Mouse (Mus musculus) myocyte (in vitro differentiated cells): ENCODE data around the gene Ino80b. TPM values are rescaled to one million over a fixed set of nuclear protein-coding genes. Genes with fewer than 3 reads are reported as not detected.

Source experiments
- H3K27me3 ChIP-seq: one replicate; pipeline ENCODE4 v1.6.1; 2011; ENCODE audit not compliant: control insufficient read depth, insufficient read depth, insufficient read length
- H3K36me3 ChIP-seq: one replicate; pipeline ENCODE4 v1.6.1; 2011; ENCODE audit not compliant: control insufficient read depth, insufficient read depth
- H3K4me2 ChIP-seq: one replicate; pipeline ENCODE4 v1.6.1; 2011; ENCODE audit warnings: low read depth, control low read depth
- H3K4me3 ChIP-seq: one replicate; pipeline ENCODE4 v1.5.1; 2011; ENCODE audit warnings: mild to moderate bottlenecking, control low read depth, moderate library complexity
- H3K79me2 ChIP-seq: one replicate; pipeline ENCODE4 v1.6.1; 2011; ENCODE audit not compliant: control insufficient read depth, insufficient read depth
- H3ac ChIP-seq: one replicate; pipeline ENCODE4 v1.6.1; 2011; ENCODE audit not compliant: control insufficient read depth, insufficient read length
- CEBPB ChIP-seq: IDR thresholded peaks from 2 replicates; pipeline ENCODE4 v1.6.1; 2011; ENCODE audit warnings: mild to moderate bottlenecking, moderate library complexity; ENCODE audit not compliant: poor library complexity, insufficient read depth, severe bottlenecking
- E2F4 ChIP-seq: IDR thresholded peaks from one replicate; pipeline ENCODE4 v1.6.1; 2011; ENCODE audit warnings: mild to moderate bottlenecking, control low read depth, moderate library complexity; ENCODE audit not compliant: insufficient read depth
- MAX ChIP-seq: IDR thresholded peaks from one replicate; pipeline ENCODE4 v1.6.1; 2011; ENCODE audit warnings: low read depth, mild to moderate bottlenecking, control low read depth
- MYOD1 ChIP-seq, 3 experiments: IDR thresholded peaks; one replicate each; pipeline ENCODE4 v1.6.1; 2011; ENCODE audit warnings: control low read depth in 2 of 3, low read depth in 2 of 3, mild to moderate bottlenecking in 2 of 3, moderate library complexity in 1 of 3; ENCODE audit not compliant: insufficient read length in 2 of 3, control insufficient read depth in 1 of 3
- MYOG ChIP-seq, 3 experiments: IDR thresholded peaks; one replicate each; pipeline ENCODE4 v1.6.1; 2011; ENCODE audit warnings: control low read depth in 2 of 3, low read depth in 2 of 3, mild to moderate bottlenecking in 2 of 3; ENCODE audit not compliant: insufficient read length in 2 of 3, control insufficient read depth in 1 of 3, insufficient read depth in 1 of 3
- POLR2A ChIP-seq: IDR thresholded peaks from one replicate; pipeline ENCODE4 v1.6.1; 2011; ENCODE audit warnings: low read depth, mild to moderate bottlenecking, control low read depth, moderate library complexity; ENCODE audit not compliant: insufficient read length
- POLR2AphosphoS2 ChIP-seq: IDR thresholded peaks from one replicate; pipeline ENCODE4 v1.6.1; 2011; ENCODE audit warnings: low read depth, control low read depth; ENCODE audit not compliant: insufficient read length
- REST ChIP-seq: IDR thresholded peaks from one replicate; pipeline ENCODE4 v1.6.1; 2011; ENCODE audit warnings: mild to moderate bottlenecking, control low read depth, moderate library complexity; ENCODE audit not compliant: insufficient read depth, insufficient read length
- SRF ChIP-seq: IDR thresholded peaks from one replicate; pipeline ENCODE4 v1.6.1; 2011; ENCODE audit warnings: low read depth; ENCODE audit not compliant: control insufficient read depth, insufficient read length
- TCF12 ChIP-seq: IDR thresholded peaks from one replicate; pipeline ENCODE4 v1.6.1; 2011; ENCODE audit warnings: mild to moderate bottlenecking, control low read depth; ENCODE audit not compliant: poor library complexity, insufficient read depth, severe bottlenecking
- TCF3 ChIP-seq: IDR thresholded peaks from one replicate; pipeline ENCODE4 v1.6.1; 2011; ENCODE audit warnings: low read depth, control low read depth; ENCODE audit not compliant: insufficient read length
- USF1 ChIP-seq: IDR thresholded peaks from one replicate; pipeline ENCODE4 v1.6.1; 2011; ENCODE audit warnings: low read depth, mild to moderate bottlenecking, control low read depth, moderate library complexity
- polyA plus RNA-seq: library from polyadenylated mRNA; unstranded; fragments of >200 nt; fragmentation: generic; extraction: Trizol; gene quantifications from one replicate; pipeline ENCODE4 v1.2.1, GENCODE M21; 2012; ENCODE audit warnings: missing spikeins

The Ino80b gene
- polyA plus RNA-seq, 1 experiment: 38.3 TPM

DNA sequence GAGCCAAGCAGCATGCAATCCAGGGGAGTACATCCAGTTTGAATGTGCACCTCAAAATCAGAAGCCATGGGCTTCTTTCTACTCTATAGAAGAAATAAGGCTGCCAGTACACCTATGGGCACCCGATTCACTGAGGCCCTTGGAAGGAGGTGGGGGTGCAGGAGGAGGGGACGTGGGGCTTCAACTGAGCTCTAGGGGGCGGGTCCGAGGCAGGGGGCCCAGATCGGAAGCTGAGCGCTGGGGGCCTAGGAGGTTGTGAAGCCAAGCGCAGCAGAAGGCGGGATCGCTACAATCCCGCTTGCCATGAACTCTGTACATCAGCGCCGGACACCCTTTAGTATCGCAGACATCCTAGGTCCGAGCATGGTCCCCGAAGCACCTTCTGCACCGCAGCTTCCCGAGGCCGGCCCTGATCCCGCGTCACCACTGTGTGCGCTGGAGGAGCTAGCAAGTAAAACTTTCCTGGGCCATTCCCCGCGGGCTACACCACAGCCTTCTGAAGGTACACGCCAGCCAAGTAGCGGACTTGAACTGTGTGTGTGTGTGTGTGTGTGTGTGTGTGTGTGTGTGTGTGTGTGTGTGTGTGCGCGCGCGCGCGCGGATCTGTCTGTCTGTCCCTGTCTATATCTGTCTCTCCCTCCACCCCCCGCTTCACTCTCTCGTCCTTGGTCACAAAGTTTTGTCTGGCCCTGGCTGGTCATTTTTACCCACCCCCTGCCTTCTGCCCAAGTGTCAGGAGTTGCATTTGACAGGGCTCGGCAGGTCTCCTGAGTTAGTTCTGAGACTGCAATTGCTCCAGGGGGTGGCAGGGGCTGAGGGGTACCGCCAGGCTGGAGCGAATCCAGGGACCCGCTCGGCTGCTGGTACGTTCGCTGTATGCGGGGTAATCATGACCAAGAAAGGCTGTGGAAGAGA, 38.9 kb downstream of the Ino80b start, which contains the start of gene Lbx2:
Gene Lbx2, plus strand, starts transcription at position 247 of the 915 bp plus-strand sequence.
- H3K4me2 ChIP-seq: peak within 1 kb of the TSS; percentile 48
- H3K79me2 ChIP-seq: no peaks in the 10 kb centered on the region
- peaks cover 42% of the 10 kb centered on the region for H3K27me3 ChIP-seq
- TF ChIP-seq E2F4: no peak
- TF ChIP-seq TCF3: no peak
- TF ChIP-seq MYOD1 (IDR thresholded peaks at IDR 0.05; ENCODE audit: control insufficient read depth in 1 of 3, insufficient read length in 2 of 3, low read depth in 2 of 3): no peak
- TF ChIP-seq MAX: no peak
- no peak for TF ChIP-seq TCF12
- TF ChIP-seq POLR2A: no peak
- no peak for TF ChIP-seq CEBPB
- no peak for TF ChIP-seq REST
- TF ChIP-seq MYOG (IDR thresholded peaks at IDR 0.05; ENCODE audit: control insufficient read depth in 1 of 3, insufficient read depth in 1 of 3, insufficient read length in 2 of 3, low read depth in 2 of 3): no peak
- no peak for TF ChIP-seq POLR2AphosphoS2
- no peak for TF ChIP-seq USF1
- TF ChIP-seq SRF: no peak
- H3K36me3 ChIP-seq: peaks cover 5% of the 10 kb centered on the region
- no peak within 1 kb of the TSS for H3ac ChIP-seq
- H3K4me3 ChIP-seq: no peak within 1 kb of the TSS

DNA sequence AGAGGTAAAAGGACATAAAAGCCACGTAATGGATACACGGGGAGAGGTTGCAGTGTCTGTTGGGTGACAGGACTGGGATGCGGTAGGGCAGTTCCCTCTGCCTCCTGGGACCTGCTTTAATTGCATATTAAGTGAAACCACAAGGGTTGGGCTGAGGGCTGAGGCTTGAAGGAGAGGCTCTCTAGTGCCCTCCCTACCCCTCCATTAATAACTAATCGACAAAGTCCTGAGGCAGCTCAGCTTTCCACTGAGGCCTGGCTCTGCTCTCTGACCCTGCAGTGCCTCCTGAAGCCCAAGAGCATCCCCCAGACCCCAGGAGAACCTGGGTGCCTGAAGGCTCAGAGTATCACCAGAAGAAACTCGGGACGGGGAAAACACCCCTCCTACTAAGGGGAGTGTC, 40.8 kb downstream of the Ino80b start:
- peaks cover 29% of the 10 kb centered on the region for H3K27me3 ChIP-seq
- H3K79me2 ChIP-seq: no peaks in the 10 kb centered on the region
- H3K36me3 ChIP-seq: peaks cover 5% of the 10 kb centered on the region
- H3K4me3 ChIP-seq: no peak overlapping the region
- H3K4me2 ChIP-seq: no peak overlapping the region
- TF ChIP-seq E2F4 (no peak), MYOG (IDR thresholded peaks at IDR 0.05; ENCODE audit: control insufficient read depth in 1 of 3, insufficient read depth in 1 of 3, insufficient read length in 2 of 3, low read depth in 2 of 3) (no peak), CEBPB (no peak), POLR2AphosphoS2 (no peak), TCF12 (no peak), POLR2A (no peak), SRF (no peak), MAX (no peak), MYOD1 (IDR thresholded peaks at IDR 0.05; ENCODE audit: control insufficient read depth in 1 of 3, insufficient read length in 2 of 3, low read depth in 2 of 3) (no peak), REST (no peak), USF1 (no peak), TCF3 (no peak)
- no peak overlapping the region for H3ac ChIP-seq

DNA sequence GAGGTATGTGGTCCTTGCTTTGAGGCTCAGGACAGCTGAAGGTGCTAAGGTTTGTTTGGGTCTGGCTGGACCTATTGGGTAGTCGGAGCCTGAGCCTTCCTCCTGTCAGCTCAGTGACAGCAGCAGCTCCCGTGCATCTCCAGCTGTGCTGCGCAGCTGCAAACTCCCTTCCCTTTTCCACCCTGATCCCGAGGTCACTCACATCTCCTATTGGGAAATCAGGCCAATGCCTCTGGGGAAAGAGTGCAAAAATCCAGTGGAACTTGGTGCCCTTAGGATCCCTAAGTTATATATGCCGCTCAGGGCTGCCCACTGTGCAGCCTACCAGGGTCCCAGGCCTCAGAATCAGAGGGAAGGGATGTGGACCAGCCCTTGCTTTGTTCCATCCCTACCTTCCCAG, 41.7 kb downstream of the Ino80b start:
- Histone ChIP-seq H3K27me3 (peaks cover 22% of the 10 kb centered on the region), H3K36me3 (peaks cover 5% of the 10 kb centered on the region), H3K4me2 (no peak overlapping the region), H3ac (no peak overlapping the region), H3K4me3 (no peak overlapping the region), H3K79me2 (no peaks in the 10 kb centered on the region)
- no peak for TF ChIP-seq POLR2A
- TF ChIP-seq POLR2AphosphoS2: no peak
- TF ChIP-seq REST: no peak
- TF ChIP-seq SRF: no peak
- no peak for TF ChIP-seq USF1
- no peak for TF ChIP-seq TCF12
- no peak for TF ChIP-seq E2F4
- TF ChIP-seq MYOG (IDR thresholded peaks at IDR 0.05; ENCODE audit: control insufficient read depth in 1 of 3, insufficient read depth in 1 of 3, insufficient read length in 2 of 3, low read depth in 2 of 3): no peak
- no peak for TF ChIP-seq MAX
- TF ChIP-seq CEBPB: no peak
- no peak for TF ChIP-seq TCF3
- no peak for TF ChIP-seq MYOD1 (IDR thresholded peaks at IDR 0.05; ENCODE audit: control insufficient read depth in 1 of 3, insufficient read length in 2 of 3, low read depth in 2 of 3)

DNA sequence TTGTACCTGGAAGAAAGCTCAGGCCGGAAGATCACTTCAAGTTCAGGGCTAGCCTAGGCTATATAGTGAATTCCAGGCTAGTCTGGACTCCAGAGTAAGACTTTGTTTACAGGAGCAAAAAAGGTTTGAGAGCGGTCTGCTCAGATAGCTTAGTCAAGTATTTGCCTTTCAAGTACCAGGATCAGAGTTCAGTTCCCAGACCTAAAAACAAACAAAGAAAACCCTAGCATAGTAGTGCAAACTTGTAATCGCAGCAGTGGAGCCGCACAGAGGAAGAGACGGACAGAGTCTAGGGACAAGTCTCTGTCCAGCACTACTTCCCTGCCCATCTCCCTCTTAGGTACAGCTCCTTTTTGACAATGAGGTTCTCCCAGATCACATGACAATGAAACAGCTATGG, 45.0 kb downstream of the Ino80b start:
- Histone ChIP-seq H3K79me2 (no peaks in the 10 kb centered on the region), H3K36me3 (peaks cover 5% of the 10 kb centered on the region), H3ac (no peak overlapping the region), H3K4me2 (no peak overlapping the region), H3K27me3 (peaks cover 4% of the 10 kb centered on the region), H3K4me3 (no peak overlapping the region)
- TF ChIP-seq REST: no peak
- TF ChIP-seq SRF: no peak
- TF ChIP-seq CEBPB: no peak
- no peak for TF ChIP-seq POLR2A

DNA sequence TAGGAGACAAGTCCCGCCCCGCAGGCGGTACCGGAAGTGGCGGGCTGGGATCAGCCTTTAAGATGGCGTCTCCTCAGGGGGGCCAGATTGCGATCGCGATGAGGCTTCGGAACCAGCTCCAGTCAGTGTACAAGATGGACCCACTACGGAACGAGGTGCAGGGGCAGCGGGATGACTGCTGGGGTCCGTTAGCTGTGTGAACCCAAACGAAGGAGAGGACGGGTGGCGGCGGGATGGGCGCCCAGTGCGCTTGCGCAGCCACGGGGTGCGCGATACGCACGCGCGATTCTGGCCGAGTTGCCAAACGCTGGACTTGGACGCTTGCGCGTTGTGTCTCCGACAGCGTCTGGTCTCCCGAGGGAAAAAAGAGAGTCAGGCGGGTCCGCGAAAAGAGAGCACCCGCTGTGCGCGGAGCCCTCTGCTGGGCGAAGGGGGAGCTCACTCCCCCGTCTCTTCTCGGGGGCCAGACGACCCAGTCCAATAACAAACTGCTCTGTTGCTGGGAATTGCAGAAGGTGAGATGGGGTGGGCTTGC, 46.8 kb downstream of the Ino80b start:
- H3K27me3 ChIP-seq: peaks cover 4% of the 10 kb centered on the region
- peak overlapping the region; percentile 32 for H3ac ChIP-seq
- peak; percentile 57 for TF ChIP-seq POLR2A
- TF ChIP-seq POLR2AphosphoS2: no peak
- no peak for TF ChIP-seq CEBPB
- no peak for TF ChIP-seq MAX

More for the DNA sequence above, 46.8 kb downstream of the Ino80b start:
- peak overlapping the region; percentile 93 for H3K4me3 ChIP-seq
- no peaks in the 10 kb centered on the region for H3K79me2 ChIP-seq
- H3K4me2 ChIP-seq: peak overlapping the region; percentile 80
- H3K36me3 ChIP-seq: peaks cover 5% of the 10 kb centered on the region
